Mouse (Mus musculus): ENCODE measurements around the gene Reep3. TPM values are rescaled to one million over a fixed set of nuclear protein-coding genes. Genes with fewer than 3 reads are reported as not detected.

The Reep3 gene
- total and polyA plus RNA-seq, 3 experiments = 0.01 TPM; not detected in 2

DNA sequence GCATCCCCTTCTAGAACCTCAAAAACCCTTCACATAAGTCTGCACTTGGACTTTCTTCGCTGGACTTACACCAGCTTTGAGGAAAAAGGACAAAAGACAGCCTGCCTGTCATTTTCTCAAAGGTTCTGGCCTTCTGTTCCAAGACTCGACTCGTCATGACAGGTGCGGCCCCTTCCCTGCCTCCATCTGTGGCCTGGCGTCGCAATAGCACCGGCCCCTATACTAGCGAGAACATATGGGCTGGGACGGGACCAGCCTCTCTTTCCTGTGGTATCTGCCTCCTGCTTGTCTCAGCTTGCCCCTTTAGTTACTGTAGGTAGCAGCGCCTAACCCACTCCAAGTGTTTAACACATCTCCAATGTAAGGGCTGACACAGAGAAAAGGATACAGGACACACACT is 11.6 kb downstream of the Reep3 start:
- no peaks in the 10 kb centered on the region for H3K36me3 ChIP-seq (ENCODE audit: control insufficient read depth in 1 of 2, insufficient read depth in 2 of 2, low read length in 2 of 2)
- TF ChIP-seq ETS1 (IDR thresholded peaks at IDR 0.05; ENCODE audit: low read depth, low read length) (no peak), RCOR1 (IDR thresholded peaks at IDR 0.05; ENCODE audit: low read depth, low read length) (no peak)
- no peak overlapping the region for H3K9ac ChIP-seq (ENCODE audit: control insufficient read depth, low read depth, low read length, poor library complexity, severe bottlenecking)
- H3K79me2 ChIP-seq (ENCODE audit: control insufficient read depth, insufficient read depth, low read length, poor library complexity) = no peaks in the 10 kb centered on the region
- no peaks in the 10 kb centered on the region for H3K9me3 ChIP-seq (replicated peaks; ENCODE audit: insufficient read depth, low read length)
- no peak overlapping the region for H3K27ac ChIP-seq (ENCODE audit: control insufficient read depth, low read depth, low read length)
- no peak for DNase-seq (ENCODE audit: low read depth, low spot score)
- no peaks in the 10 kb centered on the region for H3K4me1 ChIP-seq (ENCODE audit: control insufficient read depth in 1 of 2, insufficient read depth in 2 of 2, low read length in 2 of 2)
- H3K27me3 ChIP-seq (ENCODE audit: control insufficient read depth in 1 of 2, insufficient read depth in 2 of 2, low read length in 2 of 2) = no peaks in the 10 kb centered on the region
- H3K4me3 ChIP-seq (ENCODE audit: control insufficient read depth in 1 of 2, insufficient read depth in 1 of 2, low read depth in 2 of 2, low read length in 2 of 2) = no peak overlapping the region

DNA sequence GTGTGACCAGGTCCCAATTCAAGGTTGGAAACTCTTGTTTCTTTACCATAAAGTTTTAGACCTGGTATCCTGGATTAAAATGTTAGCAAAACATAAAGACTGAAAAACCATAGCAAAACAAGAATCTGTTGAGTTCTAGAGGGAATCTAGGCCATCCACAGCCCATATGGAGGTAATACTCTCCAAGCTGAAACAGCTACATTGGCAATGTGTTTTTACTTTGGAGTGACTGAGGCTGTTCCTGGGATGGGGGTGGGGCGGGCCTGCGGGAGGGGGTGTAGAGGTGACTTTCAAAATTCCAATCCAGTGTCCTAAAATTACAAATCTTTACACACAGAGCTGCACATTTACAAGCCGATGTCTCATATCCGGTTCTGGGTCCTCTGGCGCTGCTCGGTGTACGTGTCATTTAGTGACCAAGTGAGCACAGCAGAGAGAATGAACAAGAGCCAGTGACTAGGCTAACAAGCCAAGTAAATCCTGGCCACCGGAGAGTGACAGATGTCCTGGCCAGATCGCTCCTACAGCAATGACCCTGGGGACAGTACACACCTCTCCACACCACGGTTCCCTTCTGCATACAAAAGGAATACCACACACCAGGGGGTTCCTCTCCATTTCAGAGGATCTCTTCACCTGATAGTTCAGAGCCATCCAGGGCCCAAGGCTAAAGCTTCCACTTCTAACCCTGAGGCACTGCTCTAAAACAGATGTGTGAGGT is 13.1 kb downstream of the Reep3 start:
- H3K9ac ChIP-seq (ENCODE audit: control insufficient read depth, low read depth, low read length, poor library complexity, severe bottlenecking) = no peak overlapping the region
- H3K4me1 ChIP-seq (ENCODE audit: control insufficient read depth in 1 of 2, insufficient read depth in 2 of 2, low read length in 2 of 2) = no peaks in the 10 kb centered on the region
- no peak for DNase-seq (ENCODE audit: low read depth, low spot score)
- H3K9me3 ChIP-seq (replicated peaks; ENCODE audit: insufficient read depth, low read length) = no peaks in the 10 kb centered on the region
- TF ChIP-seq SMC3 (IDR thresholded peaks at IDR 0.05; ENCODE audit: low read depth, low read length) = no peak
- no peak for TF ChIP-seq MAZ (IDR thresholded peaks at IDR 0.05; ENCODE audit: low read depth, low read length)
- no peak for TF ChIP-seq POLR2AphosphoS2 (IDR thresholded peaks at IDR 0.05; ENCODE audit: low read length)
- TF ChIP-seq HCFC1 (IDR thresholded peaks at IDR 0.05; ENCODE audit: low read depth, low read length) = no peak
- no peak for TF ChIP-seq MYC (IDR thresholded peaks at IDR 0.05; ENCODE audit: low read depth, low read length)
- TF ChIP-seq ZKSCAN1 (IDR thresholded peaks at IDR 0.05; ENCODE audit: low read depth, low read length) = no peak
- TF ChIP-seq POLR2A (IDR thresholded peaks at IDR 0.05; ENCODE audit: control insufficient read depth in 1 of 2, insufficient read depth in 1 of 2, low read depth in 1 of 2, low read length in 2 of 2, poor library complexity in 1 of 2) = no peak
- TF ChIP-seq ZMIZ1 (IDR thresholded peaks at IDR 0.05; ENCODE audit: low read depth, low read length) = no peak
- no peak for TF ChIP-seq EP300 (IDR thresholded peaks at IDR 0.05; ENCODE audit: low read depth in 1 of 2, low read length in 2 of 2)
- TF ChIP-seq CHD2 (IDR thresholded peaks at IDR 0.05; ENCODE audit: low read length) = no peak
- H3K27ac ChIP-seq (ENCODE audit: control insufficient read depth, low read depth, low read length) = no peak overlapping the region
- H3K27me3 ChIP-seq (ENCODE audit: control insufficient read depth in 1 of 2, insufficient read depth in 2 of 2, low read length in 2 of 2) = no peaks in the 10 kb centered on the region
- H3K36me3 ChIP-seq (ENCODE audit: control insufficient read depth in 1 of 2, insufficient read depth in 2 of 2, low read length in 2 of 2) = no peaks in the 10 kb centered on the region
- no peak overlapping the region for H3K4me3 ChIP-seq (ENCODE audit: control insufficient read depth in 1 of 2, insufficient read depth in 1 of 2, low read depth in 2 of 2, low read length in 2 of 2)
- no peaks in the 10 kb centered on the region for H3K79me2 ChIP-seq (ENCODE audit: control insufficient read depth, insufficient read depth, low read length, poor library complexity)

- H3K4me1 ChIP-seq (ENCODE audit: control insufficient read depth in 1 of 2, insufficient read depth in 2 of 2, low read length in 2 of 2) = no peaks in the 10 kb centered on the region
- no peak overlapping the region for H3K4me3 ChIP-seq (ENCODE audit: control insufficient read depth in 1 of 2, insufficient read depth in 1 of 2, low read depth in 2 of 2, low read length in 2 of 2)
- no peak for TF ChIP-seq POLR2AphosphoS5 (IDR thresholded peaks at IDR 0.05; ENCODE audit: borderline replicate concordance, low read depth, low read length)
- no peak for TF ChIP-seq POLR2A (IDR thresholded peaks at IDR 0.05; ENCODE audit: control insufficient read depth in 1 of 2, insufficient read depth in 1 of 2, low read depth in 1 of 2, low read length in 2 of 2, poor library complexity in 1 of 2)
- TF ChIP-seq ZNF384 (IDR thresholded peaks at IDR 0.05; ENCODE audit: low read depth, low read length) = no peak
- TF ChIP-seq TBP (IDR thresholded peaks at IDR 0.05; ENCODE audit: low read depth, low read length) = no peak
- no peak for TF ChIP-seq GABPA (IDR thresholded peaks at IDR 0.05; ENCODE audit: low read depth, low read length)
- TF ChIP-seq TAL1 (IDR thresholded peaks at IDR 0.05; ENCODE audit: low read length) = no peak
- TF ChIP-seq NELFE (IDR thresholded peaks at IDR 0.05; ENCODE audit: low read depth, low read length) = no peak
- no peak for TF ChIP-seq MXI1 (IDR thresholded peaks at IDR 0.05; ENCODE audit: low read depth, low read length)
- TF ChIP-seq CHD2 (IDR thresholded peaks at IDR 0.05; ENCODE audit: low read length) = no peak
- no peak for TF ChIP-seq UBTF (IDR thresholded peaks at IDR 0.05; ENCODE audit: borderline replicate concordance, insufficient read depth, low read depth, low read length)
- TF ChIP-seq CHD1 (IDR thresholded peaks at IDR 0.05; ENCODE audit: low read depth, low read length) = no peak
- TF ChIP-seq POLR2AphosphoS2 (IDR thresholded peaks at IDR 0.05; ENCODE audit: low read length) = no peak
- no peak for TF ChIP-seq MAFK (IDR thresholded peaks at IDR 0.05; ENCODE audit: borderline replicate concordance, low read depth, low read length)
- TF ChIP-seq SIN3A (IDR thresholded peaks at IDR 0.05; ENCODE audit: low read length) = no peak
- no peak for TF ChIP-seq CTCF (IDR thresholded peaks at IDR 0.05 in 2 of 3, conservative IDR thresholded peaks at IDR 0.05 in 1 of 3; ENCODE audit: control insufficient read depth in 1 of 3, insufficient read depth in 1 of 3, low read depth in 2 of 3, low read length in 3 of 3, poor library complexity in 1 of 3, severe bottlenecking in 1 of 3)
- TF ChIP-seq RCOR1 (IDR thresholded peaks at IDR 0.05; ENCODE audit: low read depth, low read length) = no peak
- DNase-seq (ENCODE audit: low read depth, low spot score) = no peak
- no peaks in the 10 kb centered on the region for H3K36me3 ChIP-seq (ENCODE audit: control insufficient read depth in 1 of 2, insufficient read depth in 2 of 2, low read length in 2 of 2)
- H3K27me3 ChIP-seq (ENCODE audit: control insufficient read depth in 1 of 2, insufficient read depth in 2 of 2, low read length in 2 of 2) = no peaks in the 10 kb centered on the region; a peak in 1 of 4 replicates
- H3K9me3 ChIP-seq (replicated peaks; ENCODE audit: insufficient read depth, low read length) = no peaks in the 10 kb centered on the region
- no peak overlapping the region for H3K9ac ChIP-seq (ENCODE audit: control insufficient read depth, low read depth, low read length, poor library complexity, severe bottlenecking)
- H3K79me2 ChIP-seq (ENCODE audit: control insufficient read depth, insufficient read depth, low read length, poor library complexity) = no peaks in the 10 kb centered on the region
- H3K27ac ChIP-seq (ENCODE audit: control insufficient read depth, low read depth, low read length) = no peak overlapping the region
Measured at GRCm38 (mm10) chr10:67082531-67082930, 14.2 kb downstream of the Reep3 start.
